ENCODE assay signal across 28 mouse cellular contexts in the genomic region with DNA sequence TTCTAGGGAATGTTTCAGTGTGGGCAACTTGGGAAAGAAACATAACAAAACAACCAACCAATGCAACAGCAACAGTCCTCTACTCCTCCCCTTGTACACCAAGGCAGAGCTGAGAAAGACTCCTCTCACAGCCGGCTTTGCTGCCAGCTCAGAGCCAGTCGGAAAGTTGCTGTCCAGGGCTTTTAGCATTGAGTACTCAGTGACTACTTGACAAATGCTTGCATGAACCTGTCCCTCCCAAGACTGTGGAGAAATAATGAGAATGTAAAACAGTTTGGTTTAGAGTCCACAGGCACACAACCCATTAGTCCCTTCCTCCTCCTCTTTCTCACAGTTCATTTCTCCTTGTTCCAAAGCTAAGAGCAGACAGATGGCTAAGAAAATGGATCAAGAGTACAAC. TPM values are rescaled to one million over a fixed set of nuclear protein-coding genes. Genes with fewer than 3 reads are reported as not detected.
DNase-seq lines count a peak whose midpoint lies in the region; ATAC-seq and TF ChIP-seq lines count a peak whose summit lies in the region.
"Had no signal": no experiment of that assay in that cellular context is flagged by ENCODE, and none has a peak within 500 bp of the region (broad histone marks: within the 10 kb centered on the region; RNA-seq: fewer than 3 reads in every experiment).

No protein-coding gene starts in this region.

- H3K27ac ChIP-seq in heart, embryonic 13.5 days (replicated peaks), result peak overlapping the region; percentile 77
- H3K27ac ChIP-seq in lung, embryonic 14.5 days (ENCODE audit: low read depth), result no peak overlapping the region
- H3K27ac ChIP-seq: embryonic facial prominence, embryonic 13.5 days; forebrain, embryonic 12.5 days; hindbrain, embryonic 15.5 days; intestine, embryonic 15.5 days; limb, embryonic 12.5 days; midbrain, embryonic 13.5 days had no signal

- H3K36me3 ChIP-seq in heart, embryonic 13.5 days, result peaks cover 73% of the 10 kb centered on the region
- peaks cover 72% of the 10 kb centered on the region for H3K36me3 ChIP-seq in lung, embryonic 14.5 days (ENCODE audit: insufficient read depth)
- H3K36me3 ChIP-seq: forebrain, embryonic 12.5 days; intestine, embryonic 15.5 days; midbrain, embryonic 13.5 days had no signal

- H3K4me2 ChIP-seq in heart, embryonic 13.5 days, result no peak overlapping the region; the same call in 1 of the 2 replicates
- no peak overlapping the region for H3K4me2 ChIP-seq in lung, embryonic 14.5 days
- H3K4me2 ChIP-seq: embryonic facial prominence, embryonic 13.5 days; forebrain, embryonic 12.5 days; hindbrain, embryonic 15.5 days; intestine, embryonic 15.5 days; limb, embryonic 12.5 days; liver, embryonic 11.5 days; midbrain, embryonic 13.5 days had no signal

- peak; percentile 17; the same call in 1 of the 2 replicates for ATAC-seq in frontal cortex, adult (ENCODE audit: low TSS enrichment)
- ATAC-seq in heart, embryonic 13.5 days (ENCODE audit: extremely low read depth, insufficient number of reproducible peaks, low FRiP score, low TSS enrichment), result no peak
- peak; percentile 10; the same call in 1 of the 2 replicates for ATAC-seq in lung, embryonic 14.5 days (ENCODE audit: insufficient read depth)
- ATAC-seq: activated CD4-positive, CD25-positive, alpha-beta regulatory T cell, adult 4 months; intestine, embryonic 15.5 days; liver, postnatal 0 days; midbrain, embryonic 13.5 days had no signal

- peak overlapping the region; percentile 71 for H3K9ac ChIP-seq in heart, embryonic 13.5 days
- no peak overlapping the region for H3K9ac ChIP-seq in lung, embryonic 14.5 days
- H3K9ac ChIP-seq: embryonic facial prominence, embryonic 13.5 days; forebrain, embryonic 12.5 days; hindbrain, embryonic 15.5 days; intestine, embryonic 15.5 days; limb, embryonic 12.5 days; liver, postnatal 0 days; midbrain, embryonic 13.5 days had no signal

- H3K4me3 ChIP-seq in heart, embryonic 13.5 days, result no peak overlapping the region
- no peak overlapping the region for H3K4me3 ChIP-seq in lung, embryonic 14.5 days (ENCODE audit: low read depth, low read length)
- H3K4me3 ChIP-seq: embryonic facial prominence, embryonic 13.5 days; erythroblast, embryonic 14.5 days; forebrain, embryonic 12.5 days; hindbrain, embryonic 15.5 days; intestine, embryonic 15.5 days; limb, embryonic 12.5 days; megakaryocyte, embryonic 14.5 days; midbrain, embryonic 13.5 days had no signal

- H3K27me3 ChIP-seq in heart, embryonic 13.5 days (replicated peaks), result no peaks in the 10 kb centered on the region
- no peaks in the 10 kb centered on the region for H3K27me3 ChIP-seq in lung, embryonic 14.5 days (ENCODE audit: insufficient read depth, low read length)
- H3K27me3 ChIP-seq: embryonic facial prominence, embryonic 13.5 days; forebrain, embryonic 12.5 days; hindbrain, embryonic 15.5 days; intestine, embryonic 15.5 days; limb, embryonic 12.5 days; megakaryocyte, embryonic 14.5 days; midbrain, embryonic 13.5 days had no signal

- DNase-seq in frontal cortex, adult 2 months (ENCODE audit: extremely low spot score in 1 of 2, low spot score in 1 of 2), result no peak
- DNase-seq in heart, postnatal 25 days (ENCODE audit: low spot score), result no peak
- peak; percentile 56 for DNase-seq in lung, embryonic 14.5 days
- DNase-seq in lung, postnatal 14 days, result no peak
- DNase-seq in forelimb bud, embryonic 11.5 days (ENCODE audit: low read depth, low spot score), result peak; percentile 27
- DNase-seq: adrenal gland, postnatal 10 days; cerebellum, adult 8-10 months; cerebellum, postnatal 36 days; embryo, embryonic 11 days; gastrocnemius, postnatal 10 days; kidney, adult 8-10 months; kidney, postnatal 10 days; layer of hippocampus, postnatal 36 days; liver, postnatal 0 days; thymus, adult 18-20 months; thymus, postnatal 36 days had no signal

- no peaks in the 10 kb centered on the region for H3K9me3 ChIP-seq in heart, embryonic 13.5 days
- H3K9me3 ChIP-seq in lung, embryonic 14.5 days (ENCODE audit: low read depth, low read length), result no peaks in the 10 kb centered on the region
- H3K9me3 ChIP-seq: embryonic facial prominence, embryonic 13.5 days; forebrain, embryonic 12.5 days; hindbrain, embryonic 15.5 days; intestine, embryonic 15.5 days; limb, embryonic 12.5 days; megakaryocyte, embryonic 14.5 days; midbrain, embryonic 13.5 days had no signal

- TF ChIP-seq CTCF in lung, embryonic 14.5 days (IDR thresholded peaks at IDR 0.05; ENCODE audit: low read depth), result no peak

- intact Hi-C loops in heart, postnatal 25 days (cut with DNase I), result no loop called here

- 13% methylated on average over 2 of the region's 2 CpGs for WGBS in heart, embryonic 13.5 days
- 15% methylated on average over 2 of the region's 2 CpGs for WGBS in lung, embryonic 14.5 days

- H3K4me1 ChIP-seq in heart, embryonic 13.5 days, result peaks cover 81% of the 10 kb centered on the region
- 0 out of 2 replicates have a peak, but pooled peaks cover 2% of the 10 kb centered on the region for H3K4me1 ChIP-seq in lung, embryonic 14.5 days (ENCODE audit: insufficient read depth)
- H3K4me1 ChIP-seq: hindbrain, embryonic 15.5 days; intestine, embryonic 15.5 days had no signal

RNA-seq across cellular contexts. Expression of a gene that starts 10.7 kb away (rescaled TPM):
- polyA plus RNA-seq in frontal cortex, adult 2 months (2012; rRNA removed), result 34.6 and 39.6 TPM in 2 replicates
- polyA plus RNA-seq in heart, embryonic 13.5 days (2015; fragmentation: Nextera tagmentation; extraction: Ambion mirVana), result 686 and 787 TPM in 2 replicates
- total RNA-seq in heart, postnatal 25 days (2021), result 100 to 1,000 TPM; 145 to 158 TPM
- polyA plus RNA-seq in lung, embryonic 14.5 days (2014; fragmentation: Nextera tagmentation; extraction: Ambion mirVana), result 360 TPM in 2 replicates

Comparison
In these comparisons a context has a peak if more than half of its experiments do, and no peak if none do; other contexts are left out.
1. DNase-seq: peak in lung, embryonic 14.5 days (single experiment) and forelimb bud, embryonic 11.5 days (single experiment); none in frontal cortex, adult 2 months (0 of 2), heart, postnatal 25 days (single experiment) and lung, postnatal 14 days (single experiment).